Mouse (Mus musculus) olfactory bulb, adult 2 months (tissue): ENCODE data around the gene Nop10.

Experiments
- CTCF ChIP-seq: fragments of 200-500 bp; IDR thresholded peaks from 2 replicates; pipeline ENCODE4 v1.5.1; 2012; ENCODE audit warnings: low read depth, mild to moderate bottlenecking, low read length, moderate library complexity; ENCODE audit not compliant: insufficient read depth
- POLR2A ChIP-seq: fragments of 200-500 bp; IDR thresholded peaks from 2 replicates; pipeline ENCODE4 v1.6.1; 2012; ENCODE audit warnings: mild to moderate bottlenecking, low read depth, low read length, moderate library complexity; ENCODE audit not compliant: insufficient read depth

DNA sequence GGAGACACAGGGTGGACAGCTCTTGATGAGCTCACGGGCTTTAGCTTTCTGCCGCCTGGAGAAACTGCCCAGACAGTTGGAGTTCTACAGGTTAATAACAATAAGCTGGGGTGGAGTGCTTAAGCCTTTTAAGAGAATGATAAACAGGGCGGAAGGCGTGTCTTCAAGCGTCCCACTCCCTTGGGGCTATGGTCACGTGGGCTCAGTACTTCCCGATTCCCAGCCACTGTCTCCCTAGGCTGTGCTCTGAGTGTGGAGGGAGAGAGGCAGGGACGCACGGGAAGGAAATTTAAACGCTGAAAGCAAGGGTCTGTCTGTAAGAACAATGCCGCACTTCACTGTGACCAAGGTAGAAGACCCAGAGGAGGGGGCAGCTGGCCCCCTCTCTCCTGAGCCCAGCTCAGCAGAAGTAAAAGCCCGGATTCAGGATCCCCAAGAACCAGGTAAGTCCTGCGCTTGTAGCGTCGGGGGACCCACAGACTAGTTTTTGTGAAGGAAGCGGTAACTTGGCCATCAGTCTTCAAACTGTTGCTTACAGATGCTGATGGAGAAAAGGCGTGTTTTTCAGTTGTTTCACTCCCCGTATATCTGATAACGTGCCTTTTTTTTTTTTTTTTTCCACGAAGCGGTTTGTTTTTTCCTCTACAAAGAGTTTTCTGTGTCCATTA, 22.8 kb downstream of the Nop10 start:
- TF ChIP-seq CTCF: no peak
- no peak for TF ChIP-seq POLR2A
